27 mouse cellular contexts compared by ENCODE assay signal in the genomic region with DNA sequence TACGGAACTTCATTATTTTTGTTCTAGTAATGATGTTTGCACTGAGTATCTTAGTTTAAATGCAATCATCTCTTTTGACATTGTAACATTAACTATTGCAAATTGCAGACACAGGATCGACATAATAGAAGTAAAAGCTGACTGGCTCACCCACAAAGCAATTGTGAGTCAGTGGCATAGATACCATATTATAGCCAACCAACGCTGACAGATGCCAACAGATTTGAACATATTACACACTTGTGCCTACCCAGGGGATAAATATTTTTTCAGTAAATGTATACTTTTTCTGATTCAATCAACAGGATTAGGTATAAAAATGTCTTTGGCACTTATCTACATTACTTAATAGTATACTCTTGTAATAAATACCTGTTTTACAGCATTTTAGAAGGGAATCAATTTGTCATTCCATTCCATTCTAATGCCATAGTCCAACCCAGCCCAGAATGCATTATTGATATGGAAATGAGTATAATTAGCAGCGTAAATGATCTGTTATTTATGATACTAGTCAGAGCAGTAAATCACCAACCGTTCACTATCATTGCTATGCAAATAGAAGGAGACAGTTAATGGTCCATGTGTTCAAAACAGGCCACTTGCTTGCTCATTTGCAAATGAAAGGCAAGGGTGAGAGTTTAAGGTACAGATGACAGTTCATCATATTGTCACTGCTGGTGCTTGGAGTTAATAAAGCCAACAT.
DNase-seq lines count a peak whose midpoint lies in the region; ATAC-seq lines count a peak whose summit lies in the region.
"Had no signal": no experiment of that assay in that cellular context is flagged by ENCODE, and none has a peak within 500 bp of the region (broad histone marks: within the 10 kb centered on the region; RNA-seq: fewer than 3 reads in every experiment).

No protein-coding gene starts in this region.

- H3K9me3 ChIP-seq in forebrain, embryonic 12.5 days = no peaks in the 10 kb centered on the region
- H3K9me3 ChIP-seq in forebrain, embryonic 11.5 days (ENCODE audit: control insufficient read depth, low read length) = no peaks in the 10 kb centered on the region
- H3K9me3 ChIP-seq in hindbrain, embryonic 12.5 days (replicated peaks) = no peaks in the 10 kb centered on the region
- H3K9me3 ChIP-seq in hindbrain, embryonic 16.5 days (ENCODE audit: control insufficient read depth, low read length) = no peaks in the 10 kb centered on the region
- no peaks in the 10 kb centered on the region for H3K9me3 ChIP-seq in forebrain, embryonic 15.5 days
- H3K9me3 ChIP-seq in neural tube, embryonic 14.5 days (ENCODE audit: control insufficient read depth, low read length) = no peaks in the 10 kb centered on the region
- H3K9me3 ChIP-seq: embryonic facial prominence, embryonic 12.5 days; heart, embryonic 13.5 days; hindbrain, embryonic 15.5 days; intestine, embryonic 15.5 days; liver, embryonic 12.5 days; midbrain, embryonic 12.5 days had no signal

- DNase-seq in forebrain, embryonic 11.5 days (ENCODE audit: low spot score) = no peak
- DNase-seq in layer of hippocampus, postnatal 10 days (ENCODE audit: low spot score in 2 of 2) = no peak
- DNase-seq: adrenal gland, postnatal 10 days; cerebellum, adult 11-12 months; cerebellum, adult 9-11 months; heart, postnatal 10 days; kidney, adult 2 months; kidney, postnatal 4 days; layer of hippocampus, postnatal 36 days; left cerebral cortex, postnatal 4 days; liver, postnatal 0 days; lung, postnatal 36 days; thymus, adult 2 months; thymus, postnatal 36 days had no signal

- no peak overlapping the region for H3K9ac ChIP-seq in forebrain, embryonic 12.5 days
- no peak overlapping the region for H3K9ac ChIP-seq in forebrain, embryonic 11.5 days (ENCODE audit: low read length)
- H3K9ac ChIP-seq in hindbrain, embryonic 12.5 days = no peak overlapping the region
- no peak overlapping the region for H3K9ac ChIP-seq in hindbrain, embryonic 16.5 days (ENCODE audit: low read depth, low read length)
- no peak overlapping the region for H3K9ac ChIP-seq in forebrain, embryonic 15.5 days (replicated peaks)
- H3K9ac ChIP-seq in neural tube, embryonic 14.5 days (replicated peaks; ENCODE audit: low read depth, low read length) = no peak overlapping the region
- H3K9ac ChIP-seq: embryonic facial prominence, embryonic 12.5 days; heart, embryonic 13.5 days; hindbrain, embryonic 15.5 days; intestine, embryonic 15.5 days; liver, embryonic 12.5 days; liver, postnatal 0 days; midbrain, embryonic 12.5 days had no signal

- peak; percentile 63; the same call in 1 of the 2 replicates for ATAC-seq in forebrain, embryonic 12.5 days (ENCODE audit: low FRiP score)
- ATAC-seq in forebrain, embryonic 11.5 days (replicated peaks; ENCODE audit: low FRiP score) = no peak
- ATAC-seq in hindbrain, embryonic 12.5 days (ENCODE audit: low FRiP score) = peak; percentile 89
- no peak for ATAC-seq in hindbrain, embryonic 16.5 days
- peak; percentile 69 for ATAC-seq in forebrain, embryonic 15.5 days (replicated peaks)
- ATAC-seq in neural tube, embryonic 14.5 days (ENCODE audit: low read depth) = peak; percentile 80
- ATAC-seq: intestine, embryonic 15.5 days; liver, embryonic 12.5 days; liver, postnatal 0 days; Patski had no signal

- no peak overlapping the region for H3K4me3 ChIP-seq in forebrain, embryonic 12.5 days (replicated peaks)
- H3K4me3 ChIP-seq in forebrain, embryonic 11.5 days (ENCODE audit: low read depth, low read length) = no peak overlapping the region
- H3K4me3 ChIP-seq in hindbrain, embryonic 12.5 days = no peak overlapping the region
- no peak overlapping the region for H3K4me3 ChIP-seq in hindbrain, embryonic 16.5 days (ENCODE audit: low read length)
- H3K4me3 ChIP-seq in forebrain, embryonic 15.5 days = no peak overlapping the region
- H3K4me3 ChIP-seq in neural tube, embryonic 14.5 days (ENCODE audit: low read depth, low read length) = no peak overlapping the region
- H3K4me3 ChIP-seq: embryonic facial prominence, embryonic 12.5 days; heart, embryonic 13.5 days; hindbrain, embryonic 15.5 days; intestine, embryonic 15.5 days; liver, embryonic 12.5 days; midbrain, embryonic 12.5 days had no signal

- 53% methylated on average over 5 of the region's 5 CpGs for WGBS in forebrain, embryonic 12.5 days
- 64% methylated on average over 5 of the region's 5 CpGs for WGBS in forebrain, embryonic 11.5 days
- WGBS in hindbrain, embryonic 12.5 days = 42% methylated on average over 5 of the region's 5 CpGs
- 36% methylated on average over 5 of the region's 5 CpGs for WGBS in hindbrain, embryonic 16.5 days
- 34% methylated on average over 5 of the region's 5 CpGs for WGBS in forebrain, embryonic 15.5 days
- 28% methylated on average over 5 of the region's 5 CpGs for WGBS in neural tube, embryonic 14.5 days

- no peaks in the 10 kb centered on the region for H3K36me3 ChIP-seq in forebrain, embryonic 12.5 days (replicated peaks)
- no peaks in the 10 kb centered on the region for H3K36me3 ChIP-seq in forebrain, embryonic 11.5 days (ENCODE audit: control insufficient read depth, insufficient read depth, low read length)
- no peaks in the 10 kb centered on the region for H3K36me3 ChIP-seq in hindbrain, embryonic 12.5 days
- no peaks in the 10 kb centered on the region for H3K36me3 ChIP-seq in hindbrain, embryonic 16.5 days (ENCODE audit: control insufficient read depth, insufficient read depth, low read length)
- H3K36me3 ChIP-seq in forebrain, embryonic 15.5 days = no peaks in the 10 kb centered on the region
- no peaks in the 10 kb centered on the region for H3K36me3 ChIP-seq in neural tube, embryonic 14.5 days (ENCODE audit: control insufficient read depth, insufficient read depth, low read length)
- H3K36me3 ChIP-seq: embryonic facial prominence, embryonic 12.5 days; heart, embryonic 13.5 days; hindbrain, embryonic 15.5 days; intestine, embryonic 15.5 days; liver, embryonic 12.5 days; midbrain, embryonic 12.5 days had no signal

- H3K4me1 ChIP-seq in forebrain, embryonic 12.5 days = no peaks in the 10 kb centered on the region
- no peaks in the 10 kb centered on the region for H3K4me1 ChIP-seq in forebrain, embryonic 11.5 days (replicated peaks; ENCODE audit: control insufficient read depth, insufficient read depth, low read length)
- H3K4me1 ChIP-seq in hindbrain, embryonic 12.5 days = no peaks in the 10 kb centered on the region
- H3K4me1 ChIP-seq in hindbrain, embryonic 16.5 days (ENCODE audit: control insufficient read depth, insufficient read depth, low read depth, low read length) = no peaks in the 10 kb centered on the region
- 0 out of 2 replicates have a peak, but pooled peaks cover 4% of the 10 kb centered on the region for H3K4me1 ChIP-seq in forebrain, embryonic 15.5 days
- H3K4me1 ChIP-seq in neural tube, embryonic 14.5 days (ENCODE audit: control insufficient read depth, insufficient read depth, low read length) = no peaks in the 10 kb centered on the region
- H3K4me1 ChIP-seq: embryonic facial prominence, embryonic 12.5 days; hindbrain, embryonic 15.5 days; intestine, embryonic 15.5 days; liver, embryonic 12.5 days; midbrain, embryonic 12.5 days had no signal

- no peak overlapping the region for H3K27ac ChIP-seq in forebrain, embryonic 12.5 days
- no peak overlapping the region for H3K27ac ChIP-seq in forebrain, embryonic 11.5 days (ENCODE audit: low read depth, low read length)
- H3K27ac ChIP-seq in hindbrain, embryonic 12.5 days = no peak overlapping the region
- no peak overlapping the region for H3K27ac ChIP-seq in hindbrain, embryonic 16.5 days (ENCODE audit: low read depth, low read length)
- no peak overlapping the region for H3K27ac ChIP-seq in forebrain, embryonic 15.5 days (replicated peaks)
- H3K27ac ChIP-seq in neural tube, embryonic 14.5 days (ENCODE audit: low read depth, low read length) = no peak overlapping the region
- H3K27ac ChIP-seq: embryonic facial prominence, embryonic 12.5 days; heart, embryonic 13.5 days; hindbrain, embryonic 15.5 days; intestine, embryonic 15.5 days; kidney, postnatal 0 days; liver, embryonic 12.5 days; midbrain, embryonic 12.5 days had no signal

- H3K4me2 ChIP-seq in forebrain, embryonic 12.5 days = no peak overlapping the region
- H3K4me2 ChIP-seq in forebrain, embryonic 11.5 days (ENCODE audit: low read depth, low read length, severe bottlenecking) = no peak overlapping the region
- no peak overlapping the region for H3K4me2 ChIP-seq in hindbrain, embryonic 12.5 days (replicated peaks)
- H3K4me2 ChIP-seq in hindbrain, embryonic 16.5 days (ENCODE audit: low read length) = no peak overlapping the region
- no peak overlapping the region for H3K4me2 ChIP-seq in forebrain, embryonic 15.5 days (replicated peaks)
- no peak overlapping the region for H3K4me2 ChIP-seq in neural tube, embryonic 14.5 days (ENCODE audit: low read depth, low read length)
- H3K4me2 ChIP-seq: embryonic facial prominence, embryonic 12.5 days; heart, embryonic 13.5 days; hindbrain, embryonic 15.5 days; intestine, embryonic 15.5 days; liver, embryonic 12.5 days; midbrain, embryonic 12.5 days had no signal

- peaks cover 6% of the 10 kb centered on the region; the same call in 1 of the 2 replicates for H3K27me3 ChIP-seq in forebrain, embryonic 12.5 days
- H3K27me3 ChIP-seq in forebrain, embryonic 11.5 days (ENCODE audit: control insufficient read depth, insufficient read depth, low read length) = peaks cover 2% of the 10 kb centered on the region
- no peaks in the 10 kb centered on the region for H3K27me3 ChIP-seq in hindbrain, embryonic 12.5 days
- no peaks in the 10 kb centered on the region for H3K27me3 ChIP-seq in hindbrain, embryonic 16.5 days (replicated peaks; ENCODE audit: control insufficient read depth, insufficient read depth, low read length)
- H3K27me3 ChIP-seq in forebrain, embryonic 15.5 days = no peaks in the 10 kb centered on the region
- H3K27me3 ChIP-seq in neural tube, embryonic 14.5 days (ENCODE audit: control insufficient read depth, insufficient read depth, low read length) = no peaks in the 10 kb centered on the region
- H3K27me3 ChIP-seq: embryonic facial prominence, embryonic 12.5 days; heart, embryonic 13.5 days; hindbrain, embryonic 15.5 days; intestine, embryonic 15.5 days; liver, embryonic 12.5 days; midbrain, embryonic 12.5 days; Patski had no signal

Comparison
In these comparisons a context has a peak if more than half of its experiments do, and no peak if none do; other contexts are left out.
1. ATAC-seq: peak in forebrain, embryonic 12.5 days (single experiment), hindbrain, embryonic 12.5 days (single experiment), forebrain, embryonic 15.5 days (single experiment) and neural tube, embryonic 14.5 days (single experiment); none in forebrain, embryonic 11.5 days (single experiment) and hindbrain, embryonic 16.5 days (single experiment).